Mouse (Mus musculus) stomach, postnatal 0 days (tissue): ENCODE measurements around the gene Pde4b.

Experiments
- CTCF ChIP-seq: IDR thresholded peaks from 2 replicates; pipeline ENCODE4 v1.5.1; 2016; ENCODE audit warnings: antibody characterized with exemption, low read depth, mild to moderate bottlenecking, moderate library complexity
- EP300 ChIP-seq: optimal IDR thresholded peaks from 2 replicates; pipeline ENCODE3; 2016; ENCODE audit warnings: antibody characterized with exemption

DNA sequence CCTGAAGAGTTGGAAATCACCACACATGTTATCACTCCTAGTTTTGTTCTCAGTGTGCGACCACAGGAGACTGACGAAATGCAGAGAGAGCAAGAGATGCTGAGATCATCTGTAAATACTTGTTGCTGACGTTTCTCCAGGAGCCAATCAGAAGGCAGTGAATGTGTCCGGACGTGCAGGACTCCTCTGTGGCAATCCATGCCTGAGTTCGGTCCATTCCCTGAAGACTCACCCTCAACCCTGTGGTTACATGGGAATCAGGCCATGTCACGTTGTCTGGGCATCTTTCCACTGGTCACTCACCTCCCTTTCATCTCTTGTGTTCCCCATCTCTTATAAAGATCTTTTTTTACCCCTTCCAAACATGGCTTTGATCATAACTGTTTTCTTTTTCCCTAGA is 468.2 kb downstream of the Pde4b start:
- TF ChIP-seq EP300 (no peak), CTCF (no peak)
